Mouse (Mus musculus) A20 (cell line): ENCODE measurements at regions not wholly inside any gene's neighbourhood (a gene's known extent, or its start where the extent isn't known, plus 50 kb on each side); places are given as distances from the start of the nearest gene placed in this dataset.

Experiments used
- DNase-seq: peaks from one replicate; pipeline ENCODE4 v3.0.0-alpha.2; 2011; ENCODE audit warnings: low read depth, low spot score

DNA sequence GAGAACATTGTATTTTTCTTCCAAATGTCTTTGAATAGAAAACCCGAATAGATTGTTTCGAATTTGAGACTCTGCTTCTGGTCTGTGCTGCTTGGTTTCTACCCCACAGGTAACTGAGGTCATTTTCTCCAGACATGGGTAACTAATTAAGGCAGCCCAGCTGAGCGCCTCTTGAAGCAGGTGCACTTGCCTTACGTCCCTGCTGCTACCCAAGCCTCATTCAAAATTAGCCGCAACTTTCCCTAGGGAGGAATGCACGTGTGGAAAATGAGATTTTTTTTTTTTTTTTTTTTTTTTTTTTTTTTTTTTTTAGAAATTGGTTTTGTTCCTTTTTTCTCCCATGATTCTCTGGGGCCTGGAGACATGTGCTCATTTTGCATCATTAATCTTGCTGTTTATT is 245.1 kb downstream of the Slc30a10 start:
- no peak for DNase-seq

DNA sequence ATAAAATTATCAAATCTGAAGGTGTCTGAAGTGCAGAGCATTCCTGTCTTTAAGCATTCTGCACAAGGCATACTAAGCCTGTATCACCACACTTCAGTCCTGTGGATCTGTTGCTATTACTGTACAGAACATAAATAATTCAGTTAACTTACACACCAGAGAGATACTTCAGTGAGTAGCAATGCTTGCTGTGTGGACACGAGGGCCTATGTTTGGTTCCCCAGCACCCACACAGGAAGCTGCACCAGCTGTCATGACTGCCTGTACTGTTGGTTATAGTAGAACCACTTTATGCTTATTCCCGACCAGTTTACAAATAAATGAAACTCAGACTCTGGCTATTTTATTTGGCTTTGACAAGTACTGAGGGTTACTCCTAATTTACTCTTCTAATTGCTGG is 271.7 kb downstream of the Slc30a10 start:
- DNase-seq = no peak

DNA sequence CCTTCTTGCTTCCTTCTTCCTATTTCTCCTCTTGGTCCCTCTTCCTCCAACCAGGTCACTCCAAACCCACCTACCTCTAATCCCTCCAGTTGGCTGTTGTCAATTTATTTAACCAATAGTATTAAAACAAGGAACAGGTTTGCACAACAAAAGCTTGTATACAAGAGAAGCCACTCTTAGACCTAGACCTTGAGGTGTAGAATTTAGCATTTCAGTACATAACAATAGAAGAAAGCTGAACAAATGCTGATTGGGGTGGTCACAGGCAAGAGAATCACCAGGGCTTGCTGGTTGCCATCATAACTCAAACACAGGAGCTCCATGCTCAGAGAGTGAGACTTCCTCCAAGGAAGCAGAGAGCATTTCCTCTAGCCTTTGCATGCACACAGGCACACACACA is 272.2 kb downstream of the Slc30a10 start:
- DNase-seq = no peak

DNA sequence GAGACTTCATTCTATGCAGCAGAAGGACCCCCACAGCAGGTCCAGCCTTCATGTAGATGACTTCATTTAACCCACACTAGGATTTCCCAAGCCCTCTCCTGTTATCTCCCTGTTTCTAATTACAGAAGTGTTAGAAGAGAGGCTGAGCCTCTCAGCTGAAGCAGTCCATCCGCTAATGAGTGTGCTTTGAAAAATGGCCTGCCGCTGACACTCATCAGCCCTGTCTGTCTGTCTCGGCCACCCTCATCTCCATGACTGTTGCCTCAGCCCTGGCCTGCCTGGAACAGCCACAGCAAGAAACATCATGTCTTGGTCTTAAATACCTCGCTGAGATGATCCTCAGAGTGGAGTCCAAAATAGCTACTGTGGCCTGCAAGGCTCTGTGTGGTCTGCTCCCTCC is 273.1 kb downstream of the Slc30a10 start:
- DNase-seq = no peak

DNA sequence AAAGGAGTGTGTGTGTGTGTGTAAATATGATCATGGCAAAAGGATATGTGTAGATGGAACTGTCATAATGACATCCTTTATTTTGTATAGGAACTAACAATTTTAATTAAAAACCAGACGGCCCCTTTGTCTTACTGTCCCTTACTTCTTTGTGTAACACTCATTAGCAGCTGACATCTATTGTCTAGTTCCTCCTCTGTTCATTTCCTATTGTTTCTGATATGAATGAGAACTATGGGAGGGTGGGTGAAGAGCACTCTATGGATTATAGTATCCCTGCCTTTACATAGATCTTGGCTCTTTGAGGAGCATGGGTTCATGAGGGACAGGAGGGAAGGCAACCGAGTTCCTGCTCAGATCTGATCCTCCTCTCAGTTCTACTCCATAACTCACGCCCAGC is 273.8 kb downstream of the Slc30a10 start:
- DNase-seq = no peak

DNA sequence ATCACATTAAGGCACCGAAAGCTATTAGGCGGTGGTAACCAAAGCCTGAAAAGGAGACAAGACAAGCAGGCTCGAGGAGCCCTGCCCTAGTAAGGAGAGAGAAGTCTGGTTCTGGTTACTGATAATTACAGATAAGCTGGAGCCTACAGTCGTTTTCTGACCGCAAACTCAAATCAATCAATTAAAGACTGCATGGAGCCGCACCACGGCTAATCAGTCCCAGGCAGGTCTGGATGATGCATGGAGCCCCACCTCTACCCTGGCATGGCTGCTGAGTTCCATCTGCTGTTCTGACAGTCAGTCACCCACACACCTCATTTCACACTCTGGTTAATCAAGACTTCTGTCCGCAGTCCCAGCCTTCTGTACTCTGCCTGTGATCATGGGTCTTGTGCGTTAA is 276.4 kb downstream of the Slc30a10 start:
- no peak for DNase-seq

DNA sequence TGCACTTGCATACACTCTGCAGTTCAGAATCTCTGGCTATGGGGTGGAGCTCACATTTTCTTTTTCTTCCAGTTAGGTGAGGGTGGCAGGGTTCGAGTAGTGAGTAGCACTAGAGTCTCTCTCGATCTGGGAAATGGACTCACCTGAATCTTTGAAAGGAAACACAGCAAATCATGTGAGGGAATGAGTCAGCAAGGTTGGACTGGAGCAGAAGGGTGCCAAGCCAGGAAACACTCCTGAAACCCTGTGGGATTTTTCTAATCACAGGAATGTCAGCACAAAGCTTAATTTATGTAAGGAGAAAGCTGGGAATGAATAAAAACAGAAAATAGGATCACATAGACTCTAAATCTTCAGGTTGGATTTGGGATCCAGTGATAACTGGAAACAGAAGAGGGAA is 282.1 kb downstream of the Slc30a10 start:
- no peak for DNase-seq

DNA sequence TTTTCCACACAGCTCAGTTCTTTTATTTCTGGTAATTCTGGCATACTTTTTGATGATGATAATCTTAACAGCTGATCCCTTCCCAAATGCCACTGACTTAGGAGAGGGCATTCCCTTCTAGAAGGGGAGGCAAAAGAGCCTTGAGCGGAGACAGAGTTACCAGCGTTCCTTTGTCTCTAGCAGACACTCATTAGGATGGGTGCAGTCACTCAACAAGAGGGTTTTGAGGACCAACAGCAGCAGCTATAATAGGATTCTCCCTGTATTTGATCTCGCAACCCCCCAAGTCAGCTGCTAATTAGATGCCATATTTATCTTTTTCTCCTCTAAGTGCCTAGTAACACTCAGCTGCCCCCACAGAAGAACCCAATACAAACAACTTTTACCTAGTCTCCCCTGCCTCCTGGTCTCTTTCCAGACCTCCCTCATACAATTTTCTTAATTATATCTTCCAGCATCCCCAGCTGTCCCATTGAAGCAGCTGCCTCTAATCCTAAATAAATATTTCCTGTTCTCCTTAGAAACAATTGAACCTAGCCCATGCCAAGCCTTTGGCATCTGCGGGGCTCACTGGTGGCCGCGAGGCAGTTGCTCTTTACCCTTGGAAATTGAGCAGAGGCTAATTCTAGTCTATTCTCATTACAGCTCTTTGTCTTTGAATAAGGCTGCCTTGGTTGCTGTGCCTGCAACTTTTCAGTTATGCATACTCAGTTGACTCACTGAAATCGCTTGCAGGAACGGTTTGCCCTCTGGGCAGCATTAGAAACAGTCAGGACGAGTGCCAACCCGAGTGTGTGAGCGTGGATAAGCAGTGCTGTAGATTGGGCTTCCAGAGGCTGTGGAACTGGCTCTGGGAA is 286.6 kb downstream of the Slc30a10 start:
- no peak for DNase-seq

DNA sequence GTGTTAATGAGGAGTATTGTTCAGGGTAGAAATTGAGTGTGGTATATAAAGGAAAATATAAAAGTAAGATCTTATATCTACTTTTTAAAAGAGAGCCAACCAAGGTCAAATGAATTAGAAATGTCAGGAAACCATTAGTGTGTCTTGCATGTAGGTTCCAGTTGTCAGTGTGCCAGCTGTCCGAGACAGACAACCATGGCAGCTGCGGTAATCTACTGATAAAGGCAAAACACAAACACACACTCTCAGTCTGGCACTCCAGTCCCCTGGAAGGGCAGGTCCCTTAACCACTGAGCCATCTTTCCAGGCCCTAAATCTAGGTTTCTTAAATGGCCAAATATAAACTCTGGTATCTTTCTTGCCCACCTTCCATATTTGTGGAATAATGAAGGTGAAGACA is 294.6 kb downstream of the Slc30a10 start:
- no peak for DNase-seq

DNA sequence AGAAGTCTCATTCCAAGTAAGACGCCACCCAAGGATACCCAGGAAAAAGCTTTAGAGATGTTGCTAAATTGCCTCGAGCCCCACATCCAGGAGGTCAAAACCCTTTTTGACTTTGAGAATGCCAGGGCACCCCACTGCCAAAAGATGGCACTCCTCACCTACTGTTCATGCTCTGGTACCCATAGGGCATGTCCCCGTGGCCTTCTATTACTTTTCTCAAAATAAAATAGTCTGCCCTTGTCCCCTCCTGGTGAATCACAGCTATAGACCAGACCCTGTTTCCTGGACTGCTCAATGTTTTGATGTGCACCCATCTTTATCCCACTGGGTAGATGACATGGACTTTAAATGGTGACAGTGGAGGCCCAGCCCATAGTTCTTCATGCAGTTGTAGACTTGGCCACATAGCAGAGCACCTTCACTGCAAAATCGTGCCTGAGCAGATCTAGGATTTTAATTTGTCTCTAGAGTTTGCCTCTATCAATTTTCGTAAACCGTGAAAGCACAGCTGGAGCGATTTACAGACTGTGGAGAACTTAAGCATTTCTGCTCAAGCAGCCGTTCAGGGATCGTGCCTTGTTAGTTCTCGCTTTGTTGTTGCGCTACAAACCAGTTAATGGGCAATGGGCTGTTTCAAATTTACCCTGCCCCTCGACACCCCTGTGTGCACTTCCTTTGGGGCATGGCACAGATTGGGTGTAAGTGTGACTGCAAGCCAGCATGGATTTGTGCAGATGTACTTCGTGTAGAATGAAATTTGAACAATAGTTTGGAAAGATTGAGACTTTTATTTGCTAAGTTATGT is 300.0 kb downstream of the Slc30a10 start:
- DNase-seq = no peak

DNA sequence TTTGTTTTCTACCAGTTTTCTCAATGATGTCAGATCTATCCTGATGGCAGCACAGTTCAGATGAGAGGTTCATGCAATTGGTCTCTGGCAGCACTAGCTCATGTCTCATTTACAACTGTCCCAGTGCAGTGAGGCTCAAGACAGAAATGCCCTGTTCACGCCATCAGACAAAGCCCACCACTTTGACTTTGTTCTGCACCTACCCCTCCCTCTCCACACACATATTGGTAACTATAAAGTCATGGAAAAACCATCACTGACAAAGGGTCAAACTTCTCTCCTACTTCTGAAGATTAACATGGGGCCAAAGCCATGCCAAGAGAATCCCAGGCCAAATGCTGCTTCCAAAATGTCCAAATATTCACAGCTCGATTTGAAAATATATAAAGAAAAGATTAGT is 302.7 kb downstream of the Slc30a10 start:
- no peak for DNase-seq

DNA sequence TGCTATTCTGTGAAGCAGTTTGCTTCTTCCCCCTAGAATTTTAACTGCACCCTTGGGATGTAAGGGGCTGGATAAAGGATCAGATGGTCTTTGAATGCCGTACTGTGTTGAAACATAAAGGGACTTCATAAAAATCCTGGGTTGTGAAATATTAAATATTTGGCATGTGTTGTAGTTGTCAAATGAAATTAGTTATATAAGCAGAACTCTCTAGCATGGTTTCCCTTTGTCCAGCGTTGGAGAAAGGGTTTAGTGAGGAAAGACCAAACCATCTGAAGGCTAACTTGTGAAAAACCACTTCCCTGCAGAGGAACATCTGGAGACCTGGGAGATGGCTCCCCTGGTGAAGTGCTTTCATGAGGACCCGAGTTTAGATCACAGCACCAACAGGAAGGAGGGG is 319.6 kb downstream of the Slc30a10 start:
- no peak for DNase-seq

DNA sequence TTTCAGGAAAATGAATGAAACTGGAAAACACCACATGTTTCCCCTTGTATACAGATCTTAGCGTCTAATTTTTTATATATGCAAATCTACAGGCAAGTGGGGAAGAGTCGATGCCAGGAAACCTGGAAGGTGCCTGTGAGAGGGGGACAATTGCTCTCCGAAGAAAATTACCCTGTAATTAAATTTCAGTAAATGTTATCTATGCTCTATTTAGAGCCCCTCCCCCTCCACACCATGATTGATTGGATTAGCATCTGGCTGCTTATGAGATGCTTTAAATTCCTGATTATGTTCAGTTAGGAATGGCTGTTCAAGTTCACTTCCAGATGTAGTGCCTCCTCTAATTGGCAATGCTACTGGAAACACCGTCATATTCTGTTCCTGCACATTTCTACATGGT is 325.0 kb downstream of the Slc30a10 start:
- no peak for DNase-seq

DNA sequence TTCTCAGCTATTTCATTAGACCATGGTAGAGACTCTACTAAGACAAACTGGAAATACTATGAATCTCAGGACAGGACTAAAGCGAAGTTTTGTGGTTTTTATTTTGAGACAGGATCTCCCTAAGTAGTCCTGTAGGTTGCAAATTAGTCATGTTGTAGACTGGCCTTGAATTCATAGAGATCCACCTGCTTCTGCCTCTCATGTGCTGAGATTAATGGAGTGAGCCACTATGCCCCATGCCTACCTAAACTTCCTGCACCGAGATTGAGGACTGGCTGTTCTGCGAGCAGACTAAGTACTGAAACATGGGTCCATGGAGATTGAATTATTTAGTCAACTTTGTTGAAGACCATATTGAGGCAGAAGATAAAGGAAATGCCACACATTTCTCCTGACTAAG is 315.0 kb downstream of the Lyplal1 start:
- no peak for DNase-seq

DNA sequence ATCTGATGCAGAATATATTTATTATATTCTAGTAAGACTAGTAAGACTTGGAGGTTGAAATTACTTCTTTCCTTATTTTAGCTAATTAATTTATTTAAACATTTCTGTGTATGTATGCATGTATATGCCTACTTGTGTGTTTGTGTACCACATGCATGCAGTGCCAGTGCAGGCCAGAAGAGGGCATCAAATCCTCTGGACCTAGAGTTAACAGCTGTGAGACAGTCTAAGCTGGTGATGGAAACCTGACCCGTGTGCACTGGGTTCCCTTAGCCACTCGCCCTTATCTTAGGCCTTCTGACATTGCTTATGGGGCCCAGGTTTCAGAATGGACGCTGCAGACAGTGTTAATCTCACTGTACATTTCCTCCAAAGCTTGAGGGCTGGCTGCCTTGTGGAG is 302.2 kb downstream of the Lyplal1 start:
- no peak for DNase-seq

DNA sequence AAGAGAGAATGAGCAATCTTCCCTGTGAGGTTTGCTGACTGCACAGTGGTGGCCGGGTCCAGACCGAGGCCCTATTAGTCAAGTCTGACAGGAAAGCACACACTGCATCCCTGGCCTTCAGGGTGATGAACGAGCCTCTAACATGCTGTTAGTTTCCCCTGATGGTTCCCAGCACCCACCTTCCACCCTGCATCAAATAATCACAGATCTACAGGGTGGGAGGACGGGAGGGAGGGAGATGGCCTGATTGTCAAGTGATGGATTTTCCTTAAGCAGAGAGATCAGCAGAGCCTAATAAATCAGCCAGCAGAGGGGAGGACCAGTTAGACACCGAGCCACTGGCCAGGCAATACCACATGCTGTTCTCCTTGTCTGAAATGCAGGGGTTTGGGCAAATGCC is 298.1 kb downstream of the Lyplal1 start:
- DNase-seq = no peak

DNA sequence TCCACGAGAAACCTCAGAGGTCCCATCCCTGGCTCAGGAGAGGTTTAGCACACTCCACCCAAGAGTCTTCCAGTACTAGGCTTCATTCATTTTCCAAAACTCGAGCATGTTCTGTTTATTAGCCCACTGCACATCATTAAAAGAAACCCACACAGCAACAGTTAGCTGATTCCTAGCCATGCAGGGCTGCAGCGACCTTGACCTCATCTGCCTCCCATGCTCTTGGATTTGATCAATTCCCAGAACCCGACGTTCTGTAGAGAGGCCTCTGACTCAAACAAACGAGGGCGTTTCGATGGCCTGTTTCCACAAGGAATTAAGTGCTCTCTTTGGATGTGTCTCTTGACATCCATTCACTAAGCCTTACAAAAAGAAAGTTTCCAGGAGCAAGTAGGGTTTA is 294.9 kb downstream of the Lyplal1 start:
- no peak for DNase-seq

DNA sequence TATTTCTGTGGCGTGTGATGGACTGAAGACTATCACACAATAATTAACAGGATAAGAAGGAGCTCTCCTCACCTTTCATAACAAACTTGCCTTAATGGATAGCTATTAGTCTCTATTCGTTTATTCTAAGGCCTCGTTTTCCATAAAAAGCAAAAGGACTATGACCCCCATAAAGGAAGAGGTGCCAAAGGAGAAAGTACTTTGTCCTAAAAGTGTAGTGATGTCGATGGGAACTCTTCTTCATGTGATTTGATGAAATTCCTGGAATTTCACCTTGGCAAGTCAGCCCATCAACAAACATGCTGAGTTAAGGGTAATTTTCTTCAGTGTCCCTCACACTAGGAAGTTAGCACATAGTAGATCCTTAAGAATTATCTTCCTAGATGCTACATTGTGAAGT is 293.9 kb downstream of the Lyplal1 start:
- DNase-seq = no peak

DNA sequence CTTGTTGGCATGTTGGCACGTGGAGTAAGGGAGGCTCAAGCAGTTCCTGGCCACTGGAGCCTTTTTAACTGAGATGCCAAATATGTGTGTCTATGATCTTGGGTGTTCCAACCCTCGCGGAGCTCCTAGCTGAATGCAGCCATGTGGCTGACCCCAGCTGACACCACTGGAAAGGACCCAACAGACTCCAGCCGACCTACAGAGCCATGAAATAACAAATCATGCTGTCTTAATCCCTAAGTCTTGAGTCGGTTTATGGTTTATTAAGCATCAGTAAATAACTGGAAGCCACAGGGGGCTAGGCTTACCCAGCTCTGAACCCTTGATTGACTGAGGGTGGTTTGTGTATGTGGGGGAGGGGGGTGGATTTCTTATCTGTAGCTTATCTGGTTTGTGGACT is 293.2 kb downstream of the Lyplal1 start:
- no peak for DNase-seq

DNA sequence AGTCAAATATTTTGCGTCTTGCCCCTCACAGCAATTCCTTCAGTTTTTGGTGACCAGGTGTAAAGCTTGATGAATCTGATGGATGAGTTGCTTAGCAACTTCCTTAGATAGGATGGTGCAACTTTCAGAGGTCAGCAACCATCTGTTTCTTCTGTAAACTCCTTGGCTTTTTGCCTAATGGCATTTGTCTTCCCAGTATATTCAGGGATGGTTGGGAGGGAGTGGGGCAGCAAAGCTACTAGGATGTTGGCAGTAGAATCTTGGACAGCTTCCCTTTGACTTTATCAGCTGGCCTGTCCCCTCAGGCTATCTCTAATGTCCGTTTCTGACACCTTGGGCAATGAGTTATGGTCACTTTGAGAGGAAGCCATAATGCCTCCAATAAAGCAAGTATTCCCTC is 289.1 kb downstream of the Lyplal1 start:
- DNase-seq = no peak

DNA sequence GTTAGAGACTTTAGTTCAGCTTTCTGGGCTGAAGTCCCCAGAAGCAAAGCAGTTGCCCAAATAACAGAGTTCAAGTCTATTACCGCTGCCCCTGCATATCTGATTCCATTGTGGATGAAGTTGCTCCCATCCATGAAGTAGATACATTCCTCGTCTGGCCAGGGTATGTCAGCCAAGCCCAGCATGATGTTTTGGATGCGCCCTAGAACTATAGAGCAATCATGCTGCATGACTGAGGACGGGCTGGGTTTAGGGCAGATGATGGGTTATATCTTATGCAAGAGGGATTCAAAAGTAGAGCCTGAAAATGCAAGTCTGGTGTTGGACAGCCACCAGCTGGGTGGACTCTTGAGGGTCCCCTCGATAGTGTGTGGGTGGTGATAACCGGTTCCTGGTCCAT is 288.6 kb downstream of the Lyplal1 start:
- no peak for DNase-seq

DNA sequence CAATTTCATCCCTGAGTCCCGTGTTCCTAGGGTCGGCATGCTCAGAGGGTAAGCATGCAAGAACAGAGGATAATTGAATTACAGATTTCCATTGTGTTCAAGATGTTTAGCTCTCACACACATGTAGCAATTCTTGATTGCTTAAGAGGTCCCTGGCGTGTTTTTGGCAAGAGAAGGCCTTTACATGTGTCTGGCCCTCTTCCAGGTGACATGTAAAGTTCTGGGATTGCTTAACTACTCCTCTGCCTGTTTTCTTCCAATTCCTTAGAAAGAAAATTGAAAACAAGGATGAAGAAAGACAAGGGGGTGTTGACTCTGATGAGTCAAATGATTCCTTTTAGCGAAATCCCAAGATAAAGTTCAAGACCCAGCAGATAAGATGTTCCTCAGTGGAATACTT is 285.1 kb downstream of the Lyplal1 start:
- DNase-seq = no peak

DNA sequence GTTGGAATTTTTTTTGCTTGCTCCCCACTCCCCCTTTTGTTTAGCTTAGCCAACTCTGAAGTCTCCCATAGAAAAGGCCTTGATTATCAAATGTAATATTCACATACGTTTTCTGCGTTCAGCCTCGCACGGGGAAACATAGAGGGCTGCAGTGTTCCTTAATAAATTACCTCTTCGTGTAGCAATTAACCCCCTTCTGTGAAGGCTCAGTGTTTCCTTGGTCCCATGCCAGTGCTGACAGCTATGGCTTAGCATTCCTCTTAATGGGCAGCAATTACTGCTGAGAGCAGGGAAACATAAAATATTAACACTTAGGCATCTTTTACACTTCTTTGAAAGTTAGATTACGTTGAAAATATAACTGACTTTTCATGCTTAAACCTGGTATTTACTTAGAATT is 282.9 kb downstream of the Lyplal1 start:
- no peak for DNase-seq
